Mouse (Mus musculus): ENCODE data around the gene B130006D01Rik.
A peak's percentile ranks its signal among the peaks of the same experiment; 100 is the strongest.

B130006D01Rik gene

DNA sequence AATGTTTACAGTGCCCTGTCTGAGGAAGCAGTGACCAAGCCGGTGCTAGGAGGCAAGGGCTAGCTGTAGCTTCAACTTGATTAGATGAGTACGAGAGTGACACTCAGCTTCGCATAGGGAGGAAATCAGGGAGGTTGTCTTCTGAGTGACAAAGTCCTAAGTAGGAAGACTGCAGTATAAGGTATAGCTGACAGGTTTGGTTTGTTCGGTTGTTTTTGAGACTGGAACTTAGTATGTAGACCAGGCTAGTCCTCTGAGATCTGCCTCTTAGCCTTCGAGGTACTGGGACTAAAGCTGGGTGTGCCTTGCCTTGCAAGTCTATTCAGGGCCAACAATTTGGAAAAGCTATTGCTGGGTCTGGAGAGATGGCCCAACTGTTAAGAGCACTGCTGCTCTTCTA lies at the start of gene B130006D01Rik:
Gene B130006D01Rik (plus strand): TSS at position 301 of the 400 bp plus-strand sequence.
- no peak for DNase-seq (ENCODE audit: extremely low spot score)

DNA sequence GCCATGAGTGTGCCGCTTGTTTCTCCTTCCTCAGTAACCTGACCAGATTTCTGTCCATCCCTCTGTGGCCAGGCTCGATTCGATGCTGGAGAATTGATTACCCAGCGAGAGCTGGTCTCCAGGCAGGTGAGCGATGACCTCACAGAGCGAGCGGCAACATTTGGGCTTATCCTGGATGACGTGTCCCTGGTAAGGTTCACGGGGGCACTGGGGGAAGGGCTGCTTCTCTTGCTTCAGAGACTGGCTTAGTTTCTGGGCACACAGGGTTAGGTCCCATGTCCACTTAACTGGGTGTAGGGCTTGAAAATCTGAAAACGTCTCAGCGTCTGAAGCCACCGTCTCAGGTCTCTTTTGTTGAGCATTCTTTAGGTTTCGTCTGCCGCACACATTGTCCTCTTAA lies 47.9 kb upstream of the B130006D01Rik start:
- DNase-seq (ENCODE audit: extremely low spot score): no peak

DNA sequence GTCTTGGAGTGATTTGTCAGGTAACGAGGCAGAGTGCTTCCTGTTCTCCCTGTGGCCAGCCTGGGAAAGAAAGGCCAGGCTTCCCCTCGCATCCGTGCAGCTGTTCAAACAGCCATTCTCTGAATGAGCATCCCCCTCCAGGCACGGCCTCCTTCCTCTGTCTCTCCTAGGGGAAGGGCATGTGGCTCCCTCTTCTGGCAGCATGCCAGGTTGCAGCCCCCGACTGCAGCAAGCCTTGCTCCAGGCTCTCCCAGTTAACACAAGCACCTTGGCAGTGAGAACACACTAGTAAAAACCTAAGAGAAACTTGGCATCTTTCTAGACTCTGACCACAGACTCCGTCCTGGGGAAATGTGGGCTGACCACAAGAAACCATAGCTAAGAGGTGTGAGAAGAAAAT lies 47.1 kb upstream of the B130006D01Rik start:
- peak; percentile 85 for DNase-seq (ENCODE audit: extremely low spot score)

DNA sequence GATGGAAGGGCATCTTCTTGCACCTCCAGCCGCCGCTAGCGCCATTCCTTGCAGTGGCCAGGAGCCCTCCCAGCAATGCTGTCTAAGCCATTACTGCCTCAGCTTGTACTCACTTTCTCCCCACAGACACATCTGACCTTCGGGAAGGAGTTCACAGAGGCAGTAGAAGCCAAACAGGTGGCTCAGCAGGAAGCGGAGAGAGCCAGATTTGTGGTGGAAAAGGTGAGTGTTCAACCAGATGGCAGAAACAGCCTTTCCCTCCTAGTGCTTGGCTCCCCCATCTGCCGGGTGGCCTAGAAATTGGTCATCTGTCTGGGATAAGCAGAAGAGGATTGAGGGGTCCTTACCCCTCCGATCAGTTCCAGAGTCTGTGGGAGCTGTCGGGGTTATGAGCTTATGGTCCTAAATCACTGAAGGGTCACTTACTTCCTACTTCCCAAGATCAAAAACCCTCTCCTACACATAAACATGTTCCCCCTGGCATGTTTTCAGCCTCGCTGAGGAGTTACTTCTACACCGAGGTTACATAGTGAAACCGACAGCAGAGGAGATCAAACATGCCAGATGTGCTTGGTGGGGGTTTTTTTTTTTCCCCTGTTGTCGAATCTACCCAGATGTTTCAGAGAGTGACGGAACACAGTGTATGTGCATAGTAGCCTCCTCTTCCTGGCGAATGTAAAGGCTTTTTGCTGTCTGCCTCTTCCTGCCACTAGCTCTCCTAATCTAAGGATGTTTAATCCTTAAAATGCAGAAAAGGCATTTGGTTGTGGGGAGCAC lies 45.3 kb upstream of the B130006D01Rik start:
- DNase-seq (ENCODE audit: extremely low spot score): no peak

DNA sequence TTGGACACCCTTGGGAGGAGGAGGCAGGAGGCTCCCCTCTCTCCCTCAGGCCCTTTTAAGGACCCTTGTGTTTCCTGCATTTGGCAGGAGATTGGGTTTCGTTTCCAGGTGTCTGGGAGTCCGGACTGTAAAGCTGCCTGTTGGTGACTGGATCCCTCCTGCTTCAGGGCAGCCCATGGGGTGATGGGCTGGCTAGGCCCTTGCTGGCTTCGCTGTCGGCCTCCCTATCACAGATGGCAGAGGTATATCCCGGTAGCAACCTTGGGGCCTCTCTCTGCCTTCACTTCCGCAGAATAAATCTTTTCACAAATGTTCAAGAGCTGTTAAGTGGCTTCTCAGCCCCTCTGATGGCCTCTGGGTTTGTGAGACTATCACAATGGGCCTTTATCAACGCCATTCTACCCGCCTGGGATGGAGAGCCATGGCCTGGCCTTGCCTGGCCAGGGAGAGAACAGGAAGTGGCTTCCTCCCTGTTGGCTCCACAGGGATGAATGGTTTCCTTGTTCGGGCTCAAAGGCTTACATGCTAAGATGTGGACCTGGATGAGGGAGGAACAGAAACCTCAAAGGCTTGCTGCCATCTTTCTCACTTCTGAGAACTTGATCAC lies 41.3 kb upstream of the B130006D01Rik start:
- peak; percentile 33 for DNase-seq (ENCODE audit: extremely low spot score)

DNA sequence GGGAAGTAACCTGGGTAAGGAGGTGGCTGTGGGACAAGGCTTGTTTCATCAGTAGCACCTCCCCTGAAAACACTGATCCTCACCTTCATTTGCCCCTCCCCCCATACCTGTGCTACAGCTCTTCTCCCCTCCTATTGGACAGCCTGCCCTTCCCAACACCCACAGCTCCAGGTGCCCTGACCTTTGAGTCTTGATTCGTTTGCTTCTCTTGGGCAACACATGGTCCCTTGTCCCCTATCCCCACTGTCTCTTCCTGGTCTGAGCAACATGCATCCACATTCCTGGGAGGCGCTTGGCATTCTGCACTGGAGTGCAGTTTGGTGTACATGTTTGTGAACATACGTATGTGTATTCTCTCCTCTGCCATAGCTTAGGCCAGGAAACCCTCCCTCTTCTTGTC lies 40.4 kb upstream of the B130006D01Rik start:
- DNase-seq (ENCODE audit: extremely low spot score): no peak

DNA sequence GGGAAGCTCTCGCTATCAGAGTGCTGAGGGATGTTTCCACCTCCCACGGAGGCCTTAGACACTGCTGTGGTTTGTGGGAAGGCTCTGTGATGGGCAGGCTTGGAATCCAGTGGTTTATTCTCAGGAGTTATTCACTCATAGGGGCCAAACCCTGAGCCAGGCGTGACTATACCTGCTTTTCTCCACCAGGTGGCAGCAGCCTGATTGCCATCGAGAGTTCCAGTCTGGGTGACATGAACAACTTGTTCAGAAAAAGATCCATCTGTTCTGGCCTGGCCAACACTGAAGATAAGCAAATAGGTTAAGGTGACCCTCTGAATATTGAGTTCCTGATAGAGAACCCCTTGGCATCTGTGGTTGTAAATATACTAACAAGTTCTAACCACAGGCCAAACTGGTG lies 37.4 kb upstream of the B130006D01Rik start:
- DNase-seq (ENCODE audit: extremely low spot score): peak; percentile 74

DNA sequence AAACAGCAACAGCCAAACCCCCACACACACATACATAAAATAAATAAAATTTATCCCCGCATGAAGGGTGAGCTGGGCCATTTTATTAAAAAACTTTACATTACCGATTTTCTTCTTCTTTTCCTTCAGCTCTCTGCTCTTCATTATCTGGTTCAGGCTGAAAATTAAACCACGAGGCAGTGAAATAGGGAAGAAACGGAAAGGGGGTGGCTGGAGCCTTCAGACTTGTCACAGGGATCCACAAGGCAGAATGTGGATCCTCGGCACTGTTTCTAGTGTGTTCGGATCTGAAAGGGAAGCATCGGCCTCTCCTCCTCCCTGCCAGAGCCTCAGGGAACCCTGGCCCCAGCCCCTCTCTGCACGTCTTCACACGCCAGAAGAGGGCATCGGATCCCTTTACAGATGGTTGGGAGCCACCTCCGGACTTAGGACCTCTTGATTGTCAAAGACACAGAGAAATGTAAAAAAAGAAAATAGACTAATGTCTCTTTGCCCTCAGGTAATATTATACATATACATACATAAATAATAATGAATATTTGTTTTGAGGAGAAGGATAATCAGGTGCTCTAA lies 36.2 kb upstream of the B130006D01Rik start:
- no peak for DNase-seq (ENCODE audit: extremely low spot score)

DNA sequence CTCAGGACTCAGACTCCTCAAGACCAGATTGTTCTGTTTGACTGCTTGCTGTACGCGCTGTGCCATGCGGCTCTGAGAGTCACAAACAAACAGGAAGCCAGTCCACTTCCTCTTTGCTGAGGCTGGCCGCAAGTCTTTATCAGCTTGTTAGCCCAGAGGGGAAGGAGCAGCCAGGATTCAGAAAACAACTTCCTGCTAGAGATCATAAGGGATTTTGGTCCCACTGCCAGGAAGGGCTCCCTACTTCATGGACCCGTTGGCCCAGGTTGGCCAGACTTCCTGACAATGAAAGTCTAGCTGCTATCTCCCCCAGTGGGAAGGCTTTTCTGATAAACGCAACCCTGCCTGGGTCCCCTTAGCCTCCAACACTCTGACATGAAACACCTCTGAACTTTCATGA lies 34.9 kb upstream of the B130006D01Rik start:
- DNase-seq (ENCODE audit: extremely low spot score): no peak

DNA sequence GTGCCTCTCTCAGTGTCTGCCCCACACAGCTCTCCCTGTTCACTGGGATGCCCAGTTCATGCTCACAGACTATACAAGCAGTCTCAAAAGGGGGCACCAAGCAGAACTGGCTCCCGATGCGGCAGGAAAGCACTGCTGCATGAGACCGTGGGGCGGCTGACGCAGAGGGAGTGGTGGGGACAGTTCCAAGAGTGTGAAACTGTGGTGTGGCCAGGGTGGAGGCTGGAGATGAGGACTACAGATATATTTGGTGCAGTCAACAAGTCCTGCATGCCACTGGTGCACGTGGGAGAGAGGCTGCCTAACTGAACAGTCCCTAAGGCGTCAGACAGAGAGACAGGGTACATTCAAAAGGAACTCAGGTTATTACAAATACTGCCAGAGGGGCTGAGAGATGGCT lies 34.4 kb upstream of the B130006D01Rik start:
- no peak for DNase-seq (ENCODE audit: extremely low spot score)

DNA sequence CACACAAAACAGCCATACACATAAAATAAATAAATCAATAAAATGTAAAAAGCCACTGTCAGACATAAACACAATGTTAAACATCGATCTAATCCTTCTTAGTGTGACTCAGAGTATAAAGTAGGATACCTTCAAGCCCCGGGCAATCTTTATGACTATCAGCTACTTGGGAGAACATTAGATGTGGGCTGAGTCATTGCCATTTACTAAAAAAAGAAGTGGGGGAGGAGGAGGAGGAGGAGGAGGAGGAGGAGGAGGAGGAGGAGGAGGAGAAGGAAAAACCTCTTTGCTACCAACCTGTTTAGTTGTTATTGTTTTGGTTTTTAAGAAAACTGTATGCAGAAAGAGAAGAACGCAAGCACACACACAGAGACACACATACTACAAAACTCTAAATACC lies 33.8 kb upstream of the B130006D01Rik start:
- DNase-seq (ENCODE audit: extremely low spot score): no peak

DNA sequence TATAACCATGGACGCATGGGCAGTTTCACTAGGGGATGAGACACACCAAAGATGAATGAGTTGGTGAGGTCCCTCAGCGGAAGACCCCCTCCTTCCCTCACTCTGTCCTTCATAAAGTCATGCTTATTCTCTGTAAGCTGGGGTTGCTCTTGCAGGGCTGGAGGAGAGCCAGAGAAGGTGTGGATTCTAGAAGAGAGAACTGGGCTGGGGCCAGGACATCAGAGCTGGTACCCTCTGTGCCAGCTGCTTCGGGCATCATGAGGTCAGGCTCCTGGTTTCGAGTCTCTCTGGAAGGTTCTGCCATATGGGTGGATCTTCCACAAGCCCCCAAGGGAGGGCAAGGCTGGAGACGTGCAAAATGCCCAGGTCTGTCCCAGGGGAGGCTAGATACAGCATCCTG lies 24.8 kb upstream of the B130006D01Rik start:
- no peak for DNase-seq (ENCODE audit: extremely low spot score)

DNA sequence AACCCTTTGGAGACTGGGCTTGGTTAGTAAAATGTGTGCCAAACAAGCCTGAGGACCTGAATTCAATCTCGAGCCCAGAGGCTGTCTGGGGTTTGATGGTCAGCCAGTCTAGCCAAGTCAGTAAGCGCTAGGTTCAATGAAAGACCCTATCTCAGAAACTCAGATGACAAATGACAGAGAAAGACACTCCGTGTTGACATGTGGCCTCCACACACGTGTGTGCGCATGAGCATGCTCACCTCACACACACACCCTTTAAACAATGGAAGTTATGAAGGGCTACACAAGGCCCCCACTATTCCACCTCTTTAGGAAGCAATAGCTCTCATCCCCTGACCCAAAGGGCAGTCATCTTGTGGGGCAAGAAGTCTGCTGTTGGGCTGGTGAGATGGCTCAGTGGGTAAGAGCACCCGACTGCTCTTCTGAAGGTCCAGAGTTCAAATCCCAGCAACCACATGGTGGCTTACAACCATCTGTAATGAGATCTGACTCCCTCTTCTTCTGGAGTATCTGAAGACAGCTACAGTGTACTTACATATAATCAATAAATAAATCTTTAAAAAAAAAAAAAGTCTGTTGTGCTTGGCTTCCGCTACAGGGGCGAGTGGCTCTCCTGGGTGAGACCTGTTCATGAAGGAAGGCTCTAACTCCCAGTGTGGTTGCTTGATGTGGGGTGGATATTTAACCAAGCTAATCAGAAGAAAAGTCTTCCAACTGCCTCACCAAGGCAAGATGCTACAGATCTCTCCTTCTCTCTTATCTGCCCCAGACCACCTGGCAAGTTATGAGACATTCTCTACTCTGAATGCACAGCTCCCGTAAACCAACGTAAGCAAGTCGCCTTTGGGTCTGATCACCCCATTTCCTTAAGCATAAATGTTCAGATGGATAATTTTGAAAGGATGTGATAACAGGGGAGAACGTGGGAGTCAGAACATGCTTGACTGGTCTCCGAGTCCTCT lies 22.3 kb upstream of the B130006D01Rik start:
- no peak for DNase-seq (ENCODE audit: extremely low spot score)

DNA sequence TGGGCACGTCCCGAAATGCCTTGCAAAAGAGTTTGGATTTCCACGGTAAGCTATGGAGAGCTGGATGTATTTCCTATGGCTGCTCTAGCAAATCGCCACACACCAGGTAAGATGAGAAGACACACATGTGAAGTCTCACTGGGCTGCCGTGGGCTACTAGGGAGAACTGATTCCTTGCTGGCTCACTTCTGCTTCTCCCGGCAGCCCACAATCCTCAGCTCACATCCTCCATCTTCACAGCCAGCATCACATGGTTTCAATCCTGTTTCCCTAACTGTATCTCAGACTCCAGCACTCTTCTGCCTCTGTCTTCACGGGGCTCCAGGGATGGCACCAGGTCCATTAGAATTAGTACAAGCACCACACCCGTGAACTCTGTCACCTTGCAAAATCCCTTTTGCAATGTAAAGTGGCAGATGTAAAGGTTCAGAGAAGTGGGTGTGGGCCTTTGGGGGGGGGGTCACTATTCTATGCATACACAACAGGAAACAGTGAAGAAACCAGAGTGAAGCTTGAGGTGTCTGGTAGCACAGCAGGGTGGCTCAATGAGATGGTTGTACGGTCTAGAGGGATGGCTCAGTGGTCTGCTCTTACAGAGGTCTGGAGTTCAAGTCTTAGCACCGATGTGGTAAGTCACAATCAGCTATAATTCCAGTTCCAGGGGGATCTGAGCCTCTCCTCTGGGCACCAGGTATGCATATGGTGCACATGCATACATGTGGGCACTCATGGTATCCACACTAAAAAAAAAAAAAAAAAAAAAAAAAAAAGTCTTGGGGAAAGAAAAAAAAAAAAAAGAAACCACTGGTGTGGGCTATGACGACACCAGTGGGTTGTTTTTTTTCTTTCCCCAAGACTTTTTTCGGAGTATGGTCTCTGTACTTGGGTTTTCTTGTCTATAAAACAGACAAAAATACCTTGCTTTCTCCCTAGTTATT lies 19.1 kb upstream of the B130006D01Rik start:
- no peak for DNase-seq (ENCODE audit: extremely low spot score)

DNA sequence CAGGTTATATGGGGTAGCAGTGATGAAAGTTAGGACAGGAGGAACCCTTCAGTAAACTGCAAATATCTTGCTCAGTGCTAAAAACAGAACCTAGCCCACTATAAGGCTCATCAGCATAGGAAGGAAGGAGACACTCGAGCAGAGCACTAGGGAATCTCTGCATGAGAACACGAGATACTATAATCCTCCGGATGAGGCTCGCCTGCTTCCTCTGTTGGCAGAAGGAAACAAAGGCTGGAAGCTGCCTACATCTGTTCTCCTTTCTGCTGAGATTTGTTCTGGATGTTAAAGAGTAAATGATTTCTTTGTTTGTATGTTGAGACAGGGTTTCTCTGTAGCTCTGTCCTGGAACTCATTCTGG lies 18.4 kb upstream of the B130006D01Rik start:
- no peak for DNase-seq (ENCODE audit: extremely low spot score)

DNA sequence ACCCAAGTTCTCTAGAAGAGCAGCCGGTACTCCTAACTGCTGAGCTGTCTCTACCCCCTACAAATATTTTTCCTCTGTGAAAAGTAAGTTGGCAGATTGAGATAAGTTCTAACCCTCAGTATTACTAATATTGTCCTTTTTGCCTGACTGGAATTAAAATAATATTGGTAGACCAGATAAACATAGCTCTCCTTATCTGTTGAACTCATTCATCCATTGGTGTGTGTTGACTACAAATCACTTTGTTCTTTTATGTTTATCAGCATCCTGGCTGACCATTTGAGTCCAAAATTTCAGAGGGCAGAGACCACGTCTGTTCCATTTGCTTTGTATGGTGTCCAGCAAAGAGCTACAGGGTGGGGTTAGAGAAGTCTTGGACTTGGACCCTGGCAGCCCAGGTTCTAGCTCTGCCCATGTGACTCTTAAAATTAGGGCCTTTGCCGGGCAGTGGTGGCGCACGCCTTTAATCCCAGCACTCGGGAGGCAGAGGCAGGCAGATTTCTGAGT lies 13.8 kb upstream of the B130006D01Rik start:
- no peak for DNase-seq (ENCODE audit: extremely low spot score)

DNA sequence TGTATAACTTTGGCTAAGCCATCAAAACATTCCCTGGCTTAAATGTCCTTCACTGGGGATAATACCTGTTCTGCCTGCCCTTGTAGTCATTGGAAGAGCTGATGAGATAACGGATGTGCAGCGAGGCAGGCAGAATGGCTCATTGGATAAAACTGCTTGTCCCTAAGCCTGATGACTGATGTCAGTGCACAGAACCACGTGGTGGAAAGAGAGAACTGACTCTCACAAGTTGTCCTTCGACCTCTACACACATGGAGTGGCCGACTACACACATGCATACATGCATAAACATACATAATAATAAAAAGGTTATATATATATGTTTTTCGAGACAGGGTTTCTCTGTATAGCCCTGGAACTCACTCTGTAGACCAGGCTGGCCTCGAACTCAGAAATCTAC lies 12.9 kb upstream of the B130006D01Rik start:
- DNase-seq (ENCODE audit: extremely low spot score): no peak

DNA sequence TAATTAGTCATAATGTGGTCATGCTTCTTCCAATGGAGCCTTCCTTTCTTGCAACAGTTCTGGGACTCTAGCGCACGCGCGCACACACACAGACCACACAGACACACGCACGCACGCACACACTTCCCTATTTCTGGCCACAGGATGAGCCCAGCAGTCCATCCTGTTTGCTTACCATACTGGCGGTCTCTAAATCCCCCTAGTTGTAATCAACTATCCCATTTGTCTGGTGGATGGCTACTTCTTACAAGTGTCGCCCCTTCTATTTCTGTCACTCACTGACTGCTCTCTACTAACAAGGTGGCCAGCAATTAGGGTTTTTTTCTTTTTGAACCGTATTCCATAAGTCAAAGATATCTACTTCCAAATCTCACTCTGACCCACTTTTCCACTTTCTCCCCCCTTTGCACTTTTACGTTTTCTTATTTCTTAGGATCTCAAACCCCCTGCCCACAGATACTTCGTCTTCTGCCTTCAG lies 11.3 kb upstream of the B130006D01Rik start:
- DNase-seq (ENCODE audit: extremely low spot score): no peak

DNA sequence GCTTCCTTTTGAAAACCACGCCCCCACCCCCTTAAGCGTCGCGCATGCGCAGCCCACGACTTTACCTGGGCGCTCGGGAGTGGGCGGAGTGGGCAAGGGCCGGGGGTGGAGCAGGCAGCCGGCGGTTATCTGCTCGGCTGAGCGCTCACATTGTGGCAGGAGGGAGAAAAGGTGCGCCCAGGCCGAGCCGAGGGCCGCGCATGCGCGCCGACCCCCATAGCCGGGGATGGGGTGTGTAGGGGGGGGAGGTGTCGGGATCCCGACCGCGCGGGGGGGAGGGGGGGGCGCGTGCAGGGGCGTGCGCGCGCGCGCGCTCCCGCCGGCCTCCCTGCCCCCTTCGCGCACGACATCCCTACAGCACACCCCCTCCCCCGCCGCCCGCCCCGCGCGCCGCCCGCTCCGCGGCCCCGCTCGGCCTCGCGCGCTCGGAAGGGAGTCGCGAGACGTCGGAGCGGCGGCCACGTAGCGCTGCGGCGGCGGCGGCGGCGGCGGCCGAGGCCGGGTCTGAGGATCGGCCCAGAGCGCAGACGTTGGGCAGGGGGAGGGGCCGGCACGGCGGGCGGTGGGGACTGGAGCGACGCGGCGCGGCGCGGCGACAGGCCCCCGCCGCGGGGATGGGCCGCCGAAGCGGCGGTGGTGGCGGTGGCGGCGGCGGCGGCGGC lies 10.7 kb upstream of the B130006D01Rik start, which contains the start of gene Zfp652:
Gene Zfp652 (plus strand): TSS at position 111 of the 662 bp plus-strand sequence.
- peak; percentile 92 for DNase-seq (ENCODE audit: extremely low spot score)

DNA sequence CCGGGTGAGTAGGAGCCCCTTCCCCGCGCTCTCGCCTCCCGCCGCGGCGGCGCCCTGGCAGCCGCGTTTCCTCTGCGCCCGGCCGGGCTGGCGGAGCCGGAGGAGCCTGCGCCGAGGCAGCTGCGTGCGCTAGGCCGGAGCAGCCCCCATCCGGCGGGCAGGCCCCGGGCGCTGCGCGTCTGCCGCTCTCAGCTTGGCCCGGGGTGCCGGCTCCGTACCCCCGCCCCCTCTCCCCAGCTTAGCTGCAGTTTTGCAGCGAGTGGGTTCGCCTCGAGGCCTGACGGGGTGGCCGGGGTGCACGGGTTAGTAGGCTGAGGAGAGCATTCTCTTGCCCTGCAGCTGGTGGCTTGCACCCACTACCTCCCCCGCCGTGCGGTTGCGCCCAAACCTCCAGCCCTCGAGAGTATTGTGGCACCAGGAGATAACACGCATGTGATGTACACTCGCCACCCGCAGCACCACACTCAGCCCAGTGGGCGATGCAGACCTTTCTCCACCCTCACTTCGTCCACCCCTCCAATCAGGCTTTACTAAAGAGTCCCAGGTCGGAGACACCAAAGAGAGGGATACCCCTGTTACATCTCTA lies 10.1 kb upstream of the B130006D01Rik start:
- peak; percentile 58 for DNase-seq (ENCODE audit: extremely low spot score)

Measured in embryo, embryonic 9.5 days (tissue).